Mouse (Mus musculus): ENCODE results near the gene Ddo.

- peak; percentile 70 for TF ChIP-seq CTCF (IDR thresholded peaks at IDR 0.05)
- TF ChIP-seq POLR2A (IDR thresholded peaks at IDR 0.05; ENCODE audit: insufficient read depth, low read depth, low read length): no peak
Observed at GRCm38 (mm10) chr10:40649634-40650033, 19.8 kb downstream of the Ddo start.

All from heart, adult 2 months (tissue).